Mouse (Mus musculus) ZHBTc4 (cell line): Measurements from ENCODE around the gene D730048I06Rik.

ENCODE experiments used
- DNase-seq: peaks from one replicate; pipeline ENCODE4 v3.0.0-alpha.2; 2011; ENCODE audit warnings: low read depth, low spot score

D730048I06Rik gene

DNA sequence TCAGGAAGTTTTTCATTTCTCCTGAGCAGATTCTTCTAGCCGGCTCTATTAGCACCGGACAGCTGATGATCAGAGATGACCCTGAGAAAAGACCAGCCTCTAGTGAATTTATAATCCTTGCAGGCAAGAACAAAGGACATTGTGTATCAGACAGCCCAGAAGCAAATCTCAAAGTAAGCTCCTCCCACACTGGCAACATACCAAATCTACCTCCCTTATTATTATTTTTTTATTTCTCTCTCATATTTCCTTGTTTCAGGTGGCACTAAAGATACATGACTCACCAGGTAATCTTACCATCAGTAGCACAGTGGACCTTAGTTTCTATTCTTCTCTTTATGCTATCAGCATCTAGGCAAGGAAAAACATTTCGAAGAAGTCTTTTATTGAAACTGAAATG, at the start of gene D730048I06Rik, which contains the start of gene Gm27235:
Gene D730048I06Rik (minus strand): TSS at position 112 of the 400 bp plus-strand sequence.
Gene Gm27235 (minus strand): TSS at position 101 of the 400 bp plus-strand sequence.
- no peak for DNase-seq

DNA sequence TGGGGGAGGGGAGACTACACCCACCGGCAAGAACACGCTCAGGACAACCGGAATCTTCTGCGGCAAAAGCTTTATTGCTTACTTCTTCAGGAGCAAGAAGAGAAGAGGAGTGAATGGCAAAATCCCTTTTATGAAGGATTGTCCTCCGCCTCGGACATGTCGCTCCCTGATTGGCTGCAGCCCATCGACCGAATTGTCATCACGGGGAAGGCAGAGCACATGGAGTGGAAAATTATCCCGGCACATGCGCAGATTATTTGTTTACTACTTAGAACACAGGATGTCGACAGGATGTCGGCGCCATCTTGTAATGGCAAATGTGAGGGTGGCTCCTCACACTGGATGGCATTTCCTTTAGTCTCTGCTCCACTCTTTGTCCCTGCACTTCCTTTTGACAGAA, 28.0 kb upstream of the D730048I06Rik start:
- peak; percentile 1 for DNase-seq

DNA sequence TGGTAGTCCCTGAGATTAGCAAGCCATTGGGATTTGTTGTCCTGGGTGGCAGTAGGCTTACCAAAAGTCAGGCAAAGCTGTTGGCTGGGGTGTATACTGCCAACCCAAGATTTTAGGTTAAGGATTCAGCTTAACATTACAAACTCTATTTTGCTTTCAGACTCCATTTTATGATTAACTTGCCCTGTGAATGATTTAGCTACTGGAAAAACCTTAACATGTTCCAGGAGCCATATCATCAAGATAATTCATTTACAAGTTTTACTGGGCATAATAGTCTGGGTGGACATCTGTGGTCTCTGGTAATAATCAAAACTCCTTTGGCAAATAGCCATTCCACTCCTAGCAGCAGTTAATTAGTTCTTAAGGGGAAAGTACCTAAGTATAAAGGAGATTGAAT, 8.2 kb upstream of the D730048I06Rik start:
- no peak for DNase-seq

DNA sequence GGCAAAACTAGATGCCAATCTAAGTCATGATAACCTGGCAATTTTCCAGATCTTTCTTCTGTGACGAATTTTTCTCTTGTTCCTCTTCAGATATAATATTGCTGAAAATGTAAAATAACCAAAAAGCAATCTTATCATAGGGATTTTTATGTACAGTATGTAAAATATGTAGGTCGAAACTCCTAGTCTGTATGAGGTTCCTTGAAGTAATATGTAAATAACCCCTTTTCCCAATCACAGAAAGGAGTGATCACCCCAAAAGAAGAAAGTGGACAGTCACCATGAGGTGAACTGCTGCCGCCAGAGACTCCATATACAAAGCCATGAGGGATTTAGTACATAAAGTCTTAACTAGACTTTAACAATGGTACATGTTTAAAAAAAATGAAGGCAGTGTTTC, 11.9 kb downstream of the D730048I06Rik start, which contains the start of gene Gm17727:
Gene Gm17727 (minus strand): TSS at position 101 of the 400 bp plus-strand sequence.
- no peak for DNase-seq

DNA sequence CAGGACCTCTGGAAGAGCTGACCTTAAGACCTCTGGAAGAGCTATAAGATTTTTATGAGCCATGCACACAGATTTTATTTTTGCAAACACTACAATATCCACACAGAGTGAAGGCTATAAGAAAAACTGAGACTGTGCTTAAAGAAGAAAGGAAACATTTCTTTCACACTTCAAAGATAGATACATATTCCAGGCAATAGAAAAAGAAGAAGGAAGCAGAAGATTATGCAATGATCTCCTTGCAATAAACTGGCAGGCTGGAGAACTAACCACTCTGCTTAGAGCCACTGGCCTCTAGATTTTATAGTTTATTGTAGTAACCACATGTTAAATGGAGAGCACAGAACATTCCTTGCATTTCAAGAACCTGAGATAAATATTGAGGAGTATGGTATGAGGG, 33.1 kb downstream of the D730048I06Rik start:
- DNase-seq: no peak

DNA sequence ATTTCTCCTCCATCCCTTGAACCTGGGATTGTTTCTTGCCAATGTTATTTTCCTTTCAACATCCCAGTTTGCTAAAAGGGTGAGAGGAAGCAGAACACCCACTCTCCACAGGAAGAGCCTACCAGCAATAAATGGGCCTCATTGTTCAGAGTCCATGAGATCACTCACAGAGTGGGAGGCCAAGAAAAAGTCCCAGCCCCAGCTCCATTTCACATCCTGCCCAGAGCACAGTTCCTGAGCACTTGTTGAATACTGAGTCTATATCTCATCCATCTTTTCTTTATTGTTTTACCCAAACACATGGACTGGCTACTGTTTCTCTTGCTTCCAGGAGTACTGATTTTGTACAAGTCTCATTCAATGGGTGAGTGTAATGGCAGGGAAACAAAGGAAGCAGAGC, 49.2 kb downstream of the D730048I06Rik start, which contains the start of gene Gm17677:
Gene Gm17677 (plus strand): TSS at position 301 of the 400 bp plus-strand sequence.
- no peak for DNase-seq
